Mouse (Mus musculus) v-Abl transformed pro-B cells (cell line): ENCODE results near the gene Arxes2.
"Not testable (repeated sequence)": the region's sequence is repeated elsewhere in the genome, so short reads cannot be mapped to it uniquely, and the experiment has no call there.

Experiments used
- in situ Hi-C, 2 experiments: fragments of 400-800 bp; cut with MboI; formaldehyde crosslinking; loops; one replicate each; pipeline ENCODE4 v1.15.1; 2025; ENCODE audit not compliant: unreplicated experiment in 2 of 2

The Arxes2 gene

GRCm38 (mm10) chrX:135993664-135994119 lies at the start of gene Arxes2:
Arxes2 (plus strand) TSS chrX:135993824.
- in situ Hi-C loops: not testable (repeated sequence)

DNA sequence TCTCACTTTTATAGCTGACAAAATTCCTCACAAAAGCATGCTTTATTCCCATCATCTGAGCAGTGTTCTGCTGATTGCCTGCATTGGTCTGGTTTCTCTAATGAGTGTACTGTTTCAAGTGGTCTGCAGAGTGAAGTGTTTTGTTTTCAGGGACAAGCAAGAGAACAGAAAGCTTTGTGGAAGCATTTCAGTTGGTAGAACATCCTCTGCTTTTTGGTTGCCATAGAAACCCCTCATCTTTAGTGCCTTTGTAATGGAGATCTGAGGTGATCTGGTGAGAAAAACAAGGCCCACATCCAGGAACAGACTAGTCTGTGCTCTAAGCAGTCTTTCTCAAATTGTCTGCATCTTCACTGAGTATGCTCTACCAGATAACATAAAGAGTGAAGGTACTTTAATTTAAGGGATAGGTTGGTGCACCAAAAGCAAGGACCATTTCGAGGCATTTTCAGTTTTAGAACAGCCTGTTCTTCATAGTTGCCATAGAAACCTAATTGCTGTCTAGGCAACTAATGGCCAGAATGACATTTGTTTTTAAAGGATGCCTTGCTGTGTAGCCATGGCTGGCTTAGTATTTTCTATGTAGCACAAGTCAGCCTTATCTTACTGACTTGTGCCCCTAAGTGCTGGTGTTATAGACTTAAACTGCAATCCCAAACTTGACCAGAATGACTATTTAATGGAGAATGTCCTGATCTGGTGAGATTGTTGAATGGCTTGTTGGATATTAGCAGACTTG lies 44.8 kb upstream of the Arxes2 start:
- in situ Hi-C loops: no loop called here

DNA sequence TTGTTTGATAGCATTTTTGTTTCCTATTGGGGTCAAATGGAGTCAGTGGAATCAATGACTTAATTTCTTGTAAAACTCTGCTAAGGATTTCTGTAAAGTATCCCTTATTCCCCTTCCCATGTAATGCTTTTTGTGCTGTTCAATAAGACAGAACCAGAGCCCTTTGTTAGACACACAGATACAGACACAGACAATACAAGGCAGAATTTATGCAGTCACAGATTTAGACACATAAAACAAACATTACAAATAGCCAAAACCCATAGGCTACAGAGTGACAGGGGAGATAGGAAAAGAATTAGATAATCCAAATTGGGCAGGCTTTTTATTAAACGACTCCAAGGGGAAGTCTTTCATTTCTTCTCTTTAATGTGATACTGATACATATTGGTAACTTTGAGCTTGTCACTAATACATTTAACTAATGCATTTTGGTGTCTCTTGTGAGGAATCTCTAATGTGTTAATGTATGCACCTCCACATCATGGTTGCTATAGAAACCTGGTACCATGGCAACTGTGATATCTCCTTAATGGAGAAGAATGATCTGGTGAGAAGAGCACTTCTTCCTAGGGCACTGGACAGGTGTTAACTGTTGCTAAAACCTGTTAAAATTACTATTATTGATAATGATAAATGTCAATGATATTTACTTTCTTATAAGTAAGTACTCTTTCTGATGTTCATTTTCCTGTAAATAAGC lies 36.5 kb upstream of the Arxes2 start:
- in situ Hi-C loops: no loop called here

GRCm38 (mm10) chrX:135957691-135958081 lies 35.9 kb upstream of the Arxes2 start:
- in situ Hi-C loops: no loop called here

GRCm38 (mm10) chrX:135958589-135959225 lies 34.9 kb upstream of the Arxes2 start:
- in situ Hi-C loops: no loop called here

DNA sequence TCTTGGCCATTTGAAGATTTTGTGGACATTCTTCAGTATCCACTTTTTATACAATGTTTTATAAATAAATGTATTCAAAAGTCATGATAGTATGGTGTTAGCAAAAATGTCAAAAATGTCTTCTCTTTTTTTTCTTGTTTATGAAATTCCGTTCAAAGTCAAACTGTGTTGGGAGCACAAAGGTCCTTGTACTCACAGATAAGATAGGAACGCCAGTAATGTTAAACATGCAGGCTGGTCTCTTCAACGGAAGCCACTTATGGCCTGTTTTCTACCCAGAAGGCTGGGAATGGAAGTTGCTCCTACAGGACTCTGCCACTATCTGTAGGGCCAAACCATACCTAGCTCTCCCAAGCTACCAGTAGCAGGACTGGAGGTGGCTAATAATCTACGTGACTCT lies 34.1 kb upstream of the Arxes2 start:
- in situ Hi-C loops: no loop called here

GRCm38 (mm10) chrX:135962342-135962741 lies 31.3 kb upstream of the Arxes2 start:
- in situ Hi-C loops: loop anchor here in 1 of 2 experiments (5.0 kb wide), 1 partner anchor 155 kb away; no protein-coding TSS in a partner anchor

GRCm38 (mm10) chrX:135963130-135963529 lies 30.5 kb upstream of the Arxes2 start:
- in situ Hi-C loops: loop anchor here in 1 of 2 experiments (5.0 kb wide), 1 partner anchor 156 kb away; no protein-coding TSS in a partner anchor

- in situ Hi-C loops: loop anchor here in 1 of 2 experiments (5.0 kb wide), 1 partner anchor 156 kb away; no protein-coding TSS in a partner anchor
These were observed 30.0 kb upstream of the Arxes2 start for GRCm38 (mm10) chrX:135963629-135964028.

DNA sequence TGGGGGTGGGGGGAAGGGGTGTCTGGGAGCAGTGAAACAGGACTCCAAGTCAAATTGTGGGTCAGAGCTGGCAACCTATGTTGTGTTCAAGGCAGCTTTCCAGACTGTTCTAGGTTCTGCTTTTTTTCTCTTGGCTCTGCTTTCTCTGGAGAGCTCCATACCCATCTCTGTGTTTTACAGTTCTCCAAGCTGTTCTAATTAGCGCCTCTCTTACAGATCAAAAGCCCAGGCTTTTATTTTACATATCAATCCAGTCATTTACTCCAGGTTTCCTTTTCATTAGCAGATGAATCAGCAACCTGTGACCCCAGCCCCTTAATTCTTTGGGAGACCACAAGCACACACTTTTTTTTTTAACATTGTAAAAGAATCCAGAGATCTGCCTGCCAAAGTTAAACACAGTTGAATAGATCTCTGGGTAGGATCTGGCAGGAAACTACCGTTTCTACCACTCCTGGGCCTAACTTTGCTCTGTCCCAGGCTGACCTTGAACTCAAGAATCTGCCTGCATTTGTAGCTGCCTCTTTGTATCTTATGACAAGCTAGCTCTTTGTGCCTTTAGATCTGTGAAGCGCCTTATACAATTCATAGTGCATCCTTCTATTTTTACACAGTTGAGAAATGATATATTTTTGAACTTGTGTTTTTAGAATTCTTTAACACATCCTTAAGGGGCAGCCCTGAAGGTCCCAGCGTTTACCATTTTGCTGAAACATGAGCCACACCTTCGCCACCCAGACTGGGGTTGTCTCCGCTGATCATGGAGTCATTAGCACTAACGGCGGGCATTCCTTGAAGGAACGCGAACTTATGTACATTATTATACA lies 19.8 kb upstream of the Arxes2 start:
- in situ Hi-C loops: loop anchor here (5.0 to 10.0 kb wide), 3 partner anchors 167 to 399 kb away; no protein-coding TSS in a partner anchor

GRCm38 (mm10) chrX:135974424-135975225 lies 19.0 kb upstream of the Arxes2 start:
- in situ Hi-C loops: loop anchor here (5.0 to 10.0 kb wide), 3 partner anchors 167 to 400 kb away; no protein-coding TSS in a partner anchor

DNA sequence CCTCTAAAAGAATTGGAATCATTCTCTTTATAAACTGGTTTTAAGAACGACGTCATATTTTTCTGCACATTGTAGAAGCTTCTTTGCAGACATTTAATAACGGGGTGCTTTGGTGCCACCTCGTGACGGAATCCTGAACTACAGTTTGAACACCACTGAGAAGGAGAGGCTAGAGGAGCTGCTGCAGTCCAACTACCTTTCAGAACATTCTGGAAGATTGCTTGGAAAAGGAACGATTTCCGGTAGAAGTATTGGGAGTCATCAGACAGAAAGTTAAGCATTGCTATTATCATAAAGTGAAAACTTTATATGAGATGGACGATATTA lies 18.4 kb upstream of the Arxes2 start:
- in situ Hi-C loops: loop anchor here in 1 of 2 experiments (10.0 kb wide), 1 partner anchor 400 kb away; no protein-coding TSS in a partner anchor

GRCm38 (mm10) chrX:135984539-135985260 lies 8.9 kb upstream of the Arxes2 start:
- in situ Hi-C loops: no loop called here

- in situ Hi-C loops: no loop called here
These were observed 7.4 kb upstream of the Arxes2 start for GRCm38 (mm10) chrX:135986267-135986666.

DNA sequence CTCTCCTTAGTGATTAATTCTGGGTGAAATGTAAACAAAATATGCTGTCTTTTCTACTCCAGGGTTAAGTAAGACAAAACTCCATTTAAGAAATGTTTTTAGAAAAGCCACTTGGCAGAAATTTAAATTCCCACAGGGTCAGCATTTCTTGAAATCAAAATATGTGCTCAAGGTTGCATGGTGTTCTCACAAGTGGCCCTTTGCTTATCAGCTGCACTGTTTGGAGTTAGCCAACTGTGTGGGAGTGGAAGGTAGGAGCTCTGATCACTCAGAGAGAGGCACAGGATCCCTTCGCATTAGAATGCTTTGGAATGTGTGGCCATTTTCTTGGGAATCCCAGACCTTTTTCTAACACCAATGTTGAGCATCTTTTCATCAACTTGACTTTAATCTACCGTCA lies 3.0 kb upstream of the Arxes2 start:
- in situ Hi-C loops: no loop called here

DNA sequence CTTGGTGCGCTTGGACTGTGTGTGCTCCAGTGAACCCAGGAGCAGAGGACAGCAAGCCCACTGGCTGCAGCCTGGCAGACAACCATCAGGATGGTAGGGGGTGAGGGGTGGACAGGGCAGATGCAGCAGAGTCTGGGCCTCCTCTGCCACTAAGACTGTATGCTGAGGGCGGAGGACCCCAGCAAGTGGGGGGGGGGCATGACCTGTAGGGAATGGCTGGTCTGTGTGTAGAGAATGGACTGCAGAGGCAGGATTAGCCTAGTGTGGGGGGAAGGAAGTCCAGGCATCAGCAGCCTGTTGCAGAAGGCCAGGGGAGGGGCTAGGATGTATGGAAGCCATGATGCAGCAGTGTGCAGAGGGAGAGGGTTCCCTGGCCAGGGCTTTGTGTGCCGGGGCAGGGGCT lies 431 bp upstream of the Arxes2 start:
- in situ Hi-C loops: not testable (repeated sequence)

DNA sequence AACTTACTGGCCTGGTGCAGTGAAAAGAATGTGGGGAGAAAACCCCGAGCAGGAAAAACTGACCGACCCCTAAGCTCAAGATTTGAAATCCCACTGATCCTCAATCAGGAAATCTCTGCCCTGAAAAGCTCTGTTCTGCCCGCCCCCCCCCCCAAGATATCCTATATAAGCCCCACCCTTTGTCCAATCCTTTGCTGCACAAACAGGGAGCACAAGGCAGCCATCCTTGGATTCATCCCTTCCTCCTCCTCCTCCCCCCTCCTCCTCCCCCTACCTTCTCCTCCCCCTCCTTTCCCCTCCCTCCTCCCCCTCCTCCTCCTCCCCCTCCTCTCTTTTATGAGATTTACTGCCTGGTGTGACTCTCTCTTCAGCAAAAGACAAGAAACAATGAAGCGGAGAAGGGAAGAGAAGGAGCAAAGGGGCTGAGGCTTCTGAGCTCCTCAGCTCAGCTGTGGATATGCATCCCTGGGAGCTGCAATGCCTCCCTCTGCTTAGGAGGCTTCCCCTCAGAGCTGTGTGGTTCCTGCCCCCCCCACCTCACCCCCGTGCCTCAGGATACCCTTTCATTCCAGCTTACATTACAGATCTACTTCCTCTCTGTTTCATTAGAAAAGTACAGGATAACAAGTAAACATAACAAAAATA lies 13.7 kb downstream of the Arxes2 start:
- in situ Hi-C loops: no loop called here

GRCm38 (mm10) chrX:136014392-136014791 lies 20.8 kb downstream of the Arxes2 start:
- in situ Hi-C loops: no loop called here
